Mouse (Mus musculus) liver, adult 2 months (tissue): ENCODE measurements around the gene Inpp5f.

ENCODE experiments used
- CTCF ChIP-seq: fragments of 200-500 bp; IDR thresholded peaks from 2 replicates; pipeline ENCODE4 v1.5.1; 2011; ENCODE audit warnings: low read depth, low read length, control low read depth
- POLR2A ChIP-seq: fragments of 200-500 bp; IDR thresholded peaks from 2 replicates; pipeline ENCODE4 v1.6.1; 2011; ENCODE audit warnings: low read length, control low read depth; ENCODE audit not compliant: insufficient read depth; ENCODE audit errors: extremely low read depth

DNA sequence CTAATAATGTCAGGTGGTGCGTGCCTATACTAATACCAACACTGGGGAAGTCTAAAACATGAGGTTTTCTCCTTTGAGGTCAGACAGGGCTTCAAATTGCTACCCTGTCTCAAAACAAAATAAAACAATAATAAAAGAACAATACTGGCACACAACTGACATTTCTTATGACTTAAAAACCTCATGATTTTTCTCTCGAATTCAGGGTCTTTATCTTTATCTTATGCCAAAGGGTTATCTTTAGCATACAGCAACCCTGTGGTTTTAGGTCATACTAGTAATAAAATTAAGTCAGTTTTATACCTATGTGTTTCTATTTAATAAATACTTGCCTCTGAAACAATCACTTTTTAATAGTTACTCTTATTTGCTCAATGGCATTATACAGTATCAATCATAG, 31.7 kb upstream of the Inpp5f start:
- TF ChIP-seq CTCF (no peak), POLR2A (no peak)
